Mouse (Mus musculus): ENCODE results near the gene Fam170b.

GRCm38 (mm10) chr14:32881693-32882092, 47.9 kb downstream of the Fam170b start:
- TF ChIP-seq CTCF (IDR thresholded peaks at IDR 0.05; ENCODE audit: control insufficient read depth, insufficient read depth, insufficient read length), result no peak
- TF ChIP-seq MYOG (IDR thresholded peaks at IDR 0.05; ENCODE audit: control insufficient read depth, extremely low read depth, insufficient read length), result no peak
